Mouse (Mus musculus) CD4-positive, CD25-positive, alpha-beta regulatory T cell, adult 2 months (primary cell): ENCODE data around the gene Ubr7.
A peak's percentile ranks its signal among the peaks of the same experiment; 100 is the strongest.

Experiments used
- DNase-seq: peaks from one replicate; pipeline ENCODE4 v3.0.0-alpha.2; 2012; ENCODE audit warnings: low read depth, low spot score

The Ubr7 gene

GRCm38 (mm10) chr12:102743036-102743588 lies 14.7 kb upstream of the Ubr7 start:
- DNase-seq, result no peak

DNA sequence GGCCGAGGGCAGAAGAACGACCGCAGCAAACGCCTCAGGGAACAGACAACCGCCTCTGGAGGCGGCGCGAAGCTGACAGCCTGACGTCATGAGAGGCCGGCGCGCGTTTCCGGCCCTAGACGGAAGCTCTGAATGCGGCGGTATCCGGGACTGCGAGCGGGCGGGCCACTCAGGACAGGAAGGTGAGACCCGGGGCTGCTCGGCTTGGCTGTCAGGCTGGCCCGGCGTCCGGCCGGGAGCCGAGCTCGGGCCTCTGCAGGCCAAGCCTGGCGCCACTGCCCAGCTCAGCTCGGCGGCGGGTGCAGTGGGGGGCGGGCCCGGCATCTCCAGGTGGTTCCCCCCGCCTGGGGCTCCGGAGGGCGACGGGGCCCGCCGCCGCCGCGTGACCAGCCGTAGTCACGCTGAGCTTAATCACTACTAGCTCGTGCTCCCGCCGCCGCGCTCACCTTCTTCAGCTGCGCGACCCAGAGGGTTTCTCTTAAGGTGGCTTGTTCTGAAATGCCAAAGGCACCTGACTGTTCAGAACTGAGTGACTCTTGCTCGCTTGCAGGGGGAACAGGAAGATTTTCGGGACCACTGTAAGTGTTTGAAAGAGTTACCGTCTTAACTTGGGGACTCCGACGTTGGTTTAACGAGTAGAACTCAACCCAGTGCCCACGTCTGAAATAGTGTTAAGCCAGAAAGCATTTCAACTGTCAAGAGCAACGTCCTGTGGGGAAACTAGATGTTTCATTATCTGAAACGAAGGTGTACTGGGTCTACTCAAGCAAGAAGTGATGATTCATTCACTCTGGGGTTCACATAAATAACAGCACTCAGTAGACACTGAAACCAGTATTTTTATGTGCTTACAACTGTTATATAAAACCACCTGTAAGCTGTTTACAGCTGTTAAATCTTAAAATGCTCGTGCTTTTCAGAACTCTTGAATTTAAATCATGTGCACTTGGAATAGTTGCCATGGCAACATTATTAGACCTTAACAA lies 13.9 kb upstream of the Ubr7 start, which contains the start of the genes Moap1 and Tmem251:
Gene Moap1 (minus strand): TSS at position 73 of the 986 bp plus-strand sequence.
Gene Tmem251 (plus strand): TSS at position 174 of the 986 bp plus-strand sequence.
- peak; percentile 94 for DNase-seq

DNA sequence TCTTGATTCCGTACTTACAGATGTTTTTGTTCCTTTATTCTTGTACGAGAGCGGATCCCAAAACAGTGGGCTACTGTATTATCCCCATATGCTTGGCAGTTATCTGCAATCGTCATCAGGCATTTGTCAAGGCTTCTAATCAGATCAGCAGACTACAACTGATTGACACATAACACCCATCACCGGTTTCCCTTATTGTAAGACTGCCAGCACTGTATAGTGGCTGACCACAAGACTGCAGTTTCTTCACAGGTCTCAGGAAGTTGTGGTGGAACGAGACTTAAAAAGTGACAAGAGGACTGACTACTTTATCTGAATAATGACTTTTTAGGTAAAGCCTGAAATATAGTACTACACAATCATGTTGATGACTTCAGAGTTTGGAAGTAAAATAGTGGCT lies 12.9 kb upstream of the Ubr7 start:
- peak; percentile 82 for DNase-seq

DNA sequence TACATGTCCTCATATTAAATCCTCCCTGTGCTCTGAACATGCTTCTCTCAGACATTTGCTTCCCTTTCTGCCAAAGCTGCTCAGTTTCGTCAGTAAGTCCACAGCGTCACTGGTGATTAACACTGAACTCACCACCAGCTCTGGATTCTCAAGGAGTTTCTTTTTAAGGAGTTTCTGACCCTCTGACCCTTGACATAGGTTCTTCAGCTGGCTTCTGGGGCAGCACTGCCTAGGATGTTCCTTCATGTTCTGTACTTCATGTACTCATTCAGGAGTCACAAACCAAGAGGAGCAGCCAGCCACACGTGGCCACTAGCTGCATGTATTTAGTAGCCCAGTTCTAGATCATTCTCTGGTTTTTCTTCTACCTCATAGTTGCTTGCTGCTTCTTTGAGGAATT lies 9.5 kb upstream of the Ubr7 start:
- DNase-seq, result no peak

DNA sequence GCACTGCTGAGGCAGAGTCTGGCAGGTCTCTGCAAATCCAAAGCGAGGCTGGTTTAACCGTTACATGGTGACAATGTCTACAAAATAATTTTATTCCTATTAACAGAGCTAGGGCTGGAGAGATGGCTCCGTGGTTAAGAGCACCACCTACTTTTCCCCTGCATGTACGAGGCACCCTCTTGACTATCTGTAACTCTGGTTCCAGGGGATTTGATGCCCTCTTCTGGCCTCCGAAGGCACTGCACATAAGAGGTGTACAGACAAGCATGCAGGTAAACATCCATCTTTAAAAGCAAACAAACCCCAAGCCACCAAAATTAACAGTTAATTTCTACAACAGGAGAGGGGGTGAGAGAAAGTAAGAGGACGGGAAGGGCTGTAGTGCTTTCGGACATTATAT lies 1.5 kb upstream of the Ubr7 start:
- peak; percentile 75 for DNase-seq

- peak; percentile 26 for DNase-seq
Observed at GRCm38 (mm10) chr12:102757055-102757688, 595 bp upstream of the Ubr7 start.

DNA sequence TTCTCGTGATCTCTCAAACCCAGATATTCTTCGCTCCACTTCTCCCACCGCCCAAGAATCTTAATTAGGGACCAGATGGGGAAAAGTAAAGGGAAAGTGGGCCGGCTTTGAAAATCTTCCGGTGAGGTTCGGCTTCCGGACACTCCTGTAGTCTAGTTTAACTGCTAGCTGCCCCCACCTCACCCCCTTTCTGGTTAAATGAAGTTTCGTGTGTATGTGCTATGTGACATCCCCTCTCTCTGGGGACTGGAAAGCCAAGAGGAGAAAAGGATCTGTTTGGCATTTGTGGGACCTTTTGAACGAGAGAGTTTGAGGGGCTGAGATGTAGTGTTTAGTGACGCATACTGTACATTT lies 613 bp downstream of the Ubr7 start, which contains the start of gene Gm20604:
Gene Gm20604 (minus strand): TSS at position 270 of the 354 bp plus-strand sequence.
- no peak for DNase-seq

- no peak for DNase-seq
Observed at GRCm38 (mm10) chr12:102758936-102759335, 1.2 kb downstream of the Ubr7 start.

- DNase-seq, result no peak
Observed at GRCm38 (mm10) chr12:102761668-102762067, 3.9 kb downstream of the Ubr7 start.

GRCm38 (mm10) chr12:102763696-102764095 lies 5.9 kb downstream of the Ubr7 start:
- DNase-seq, result no peak

DNA sequence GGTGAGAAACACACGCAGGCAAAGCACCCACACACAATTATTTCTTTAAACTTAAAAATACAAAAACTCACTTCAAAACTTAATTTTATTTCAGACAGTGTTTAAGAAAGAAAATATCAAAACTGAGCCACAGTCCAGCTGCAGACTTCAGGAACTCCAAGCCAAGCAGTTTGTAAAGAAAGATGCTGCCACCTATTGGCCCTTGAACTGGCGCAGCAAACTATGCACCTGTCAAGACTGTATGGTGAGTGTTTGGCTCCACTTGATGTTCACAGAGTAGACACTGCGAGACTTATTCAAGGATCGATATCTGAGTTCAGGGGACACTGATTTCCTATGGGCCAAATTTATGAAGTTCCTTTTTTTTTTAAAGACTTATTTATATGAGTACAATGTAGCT lies 11.2 kb downstream of the Ubr7 start:
- peak; percentile 49 for DNase-seq

- no peak for DNase-seq
Observed at GRCm38 (mm10) chr12:102771601-102772000, 13.8 kb downstream of the Ubr7 start.

- DNase-seq, result no peak
Observed at GRCm38 (mm10) chr12:102772676-102773075, 14.9 kb downstream of the Ubr7 start.

DNA sequence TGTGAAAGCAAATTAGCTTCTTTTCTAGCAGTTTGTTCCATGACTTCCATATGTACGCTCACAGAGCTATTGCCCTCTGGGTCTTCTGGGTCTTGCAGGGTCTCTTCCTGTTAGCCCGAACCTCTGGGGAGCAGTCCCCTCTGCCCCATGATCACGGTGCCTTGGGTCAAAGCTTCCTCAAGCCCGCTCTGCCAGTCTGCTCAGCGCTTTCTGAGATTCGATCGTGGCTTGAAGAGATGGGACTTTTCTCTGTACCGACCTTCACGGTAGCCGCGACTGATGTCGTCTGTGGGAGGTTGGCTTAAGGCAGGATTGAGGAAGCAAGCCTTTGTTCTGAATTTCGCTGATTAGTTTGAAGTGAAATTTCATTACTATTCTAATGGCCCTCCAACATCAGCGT lies 18.3 kb downstream of the Ubr7 start:
- no peak for DNase-seq

DNA sequence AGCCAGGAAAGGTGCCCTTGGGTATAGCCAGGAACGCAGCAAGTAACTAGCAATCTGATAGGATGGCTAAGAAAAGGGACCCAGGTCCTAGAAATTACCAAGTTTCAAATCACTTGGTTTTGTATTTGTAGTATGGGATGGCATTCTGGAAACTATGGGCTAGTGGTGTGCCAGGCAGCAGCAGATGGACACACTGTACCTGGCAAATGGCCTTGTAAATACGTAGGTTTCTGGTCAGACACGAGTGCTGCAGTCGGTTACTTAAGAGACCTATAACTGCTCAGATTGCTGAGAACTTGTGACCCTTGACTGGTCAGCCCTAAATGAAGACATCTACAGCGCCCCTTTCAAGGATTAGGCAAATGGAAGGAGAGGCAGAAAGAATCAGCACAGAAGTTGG lies 20.4 kb downstream of the Ubr7 start:
- no peak for DNase-seq

GRCm38 (mm10) chr12:102779452-102779851 lies 21.7 kb downstream of the Ubr7 start:
- peak; percentile 42 for DNase-seq

DNA sequence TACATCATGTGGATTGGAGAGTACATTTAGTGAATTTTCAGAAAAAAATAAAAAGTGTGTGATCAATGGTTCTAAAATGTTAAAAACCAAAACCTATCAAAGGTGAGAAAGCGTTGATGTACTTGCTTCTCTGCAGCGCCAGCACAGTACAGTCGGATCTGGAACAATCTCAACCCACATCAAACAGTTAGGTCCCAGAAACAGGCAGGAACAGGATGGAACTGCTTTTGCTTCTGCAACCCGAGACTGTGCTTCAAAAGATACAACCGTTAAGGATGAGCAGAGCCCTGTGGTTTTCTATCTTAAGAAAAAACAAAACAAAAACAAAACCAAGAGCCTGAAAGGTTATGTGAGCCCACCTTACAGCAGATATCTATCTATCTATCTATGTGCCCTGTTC lies 25.1 kb downstream of the Ubr7 start:
- no peak for DNase-seq

GRCm38 (mm10) chr12:102784899-102785592 lies 27.3 kb downstream of the Ubr7 start:
- DNase-seq, result no peak

DNA sequence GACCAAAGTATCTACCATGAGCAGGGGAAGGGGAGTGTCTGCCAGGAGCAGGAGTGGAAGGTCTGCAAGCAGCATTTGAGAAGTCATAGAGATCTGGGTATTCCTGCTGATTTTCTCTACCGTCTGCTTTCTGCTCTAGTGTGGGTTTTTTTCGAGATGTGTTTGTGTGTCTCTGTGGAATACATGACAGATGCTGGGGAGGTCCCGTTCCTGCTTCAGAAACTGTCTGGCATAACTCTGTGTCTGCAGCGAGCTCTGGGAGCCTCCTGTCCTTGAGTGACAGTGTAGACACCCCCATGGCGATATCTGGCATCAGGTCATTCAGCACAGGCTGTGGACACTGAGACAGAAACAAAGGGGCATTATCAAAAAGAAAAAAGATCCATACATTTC lies 27.8 kb downstream of the Ubr7 start:
- DNase-seq, result no peak

GRCm38 (mm10) chr12:102787927-102788326 lies 30.2 kb downstream of the Ubr7 start:
- no peak for DNase-seq

GRCm38 (mm10) chr12:102799528-102799927 lies 41.8 kb downstream of the Ubr7 start:
- no peak for DNase-seq

DNA sequence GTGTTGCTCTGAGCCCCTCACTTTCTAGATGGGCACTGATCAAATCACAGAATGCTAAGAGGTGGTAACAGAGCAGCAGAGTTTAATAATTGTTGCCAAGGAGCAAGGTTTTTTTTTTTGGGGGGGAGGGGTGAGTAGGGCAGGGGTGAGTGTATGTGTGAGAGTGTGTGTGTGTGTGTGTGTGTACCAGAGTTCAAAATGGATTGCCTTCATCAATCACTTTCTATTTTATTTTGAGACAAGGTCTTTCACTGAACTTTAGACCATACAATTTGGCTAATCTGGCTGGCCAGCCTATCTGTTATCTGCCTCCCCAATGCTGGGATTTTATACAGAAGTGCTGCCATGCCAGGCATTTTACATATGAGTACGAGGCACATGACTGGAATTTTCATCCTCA lies 57.1 kb downstream of the Ubr7 start:
- no peak for DNase-seq
